Mouse (Mus musculus): ENCODE measurements around the gene Nxnl1. TPM values are rescaled to one million over a fixed set of nuclear protein-coding genes. Genes with fewer than 3 reads are reported as not detected.

The Nxnl1 gene
- polyA plus RNA-seq, 1 experiment from 2014 or later, result not detected

- H3K9me3 ChIP-seq, result no peaks in the 10 kb centered on the region
- ATAC-seq (ENCODE audit: insufficient number of reproducible peaks, insufficient read depth, low FRiP score, low TSS enrichment, low read depth), result no peak
- H3K36me3 ChIP-seq, result peaks cover 14% of the 10 kb centered on the region
- no peak overlapping the region for H3K9ac ChIP-seq (replicated peaks)
- H3K4me3 ChIP-seq (replicated peaks), result no peak overlapping the region
- peaks cover 24% of the 10 kb centered on the region for H3K27me3 ChIP-seq
- H3K4me1 ChIP-seq (replicated peaks), result peaks cover 22% of the 10 kb centered on the region
- 82% methylated on average over 4 of the region's 4 CpGs for WGBS
- H3K27ac ChIP-seq, result no peak overlapping the region
- H3K4me2 ChIP-seq, result no peak overlapping the region
These were observed 30.4 kb upstream of the Nxnl1 start for GRCm38 (mm10) chr8:71596798-71597197.

GRCm38 (mm10) chr8:71596384-71596783, 30.0 kb upstream of the Nxnl1 start:
- Histone ChIP-seq H3K27ac (no peak overlapping the region), H3K4me2 (no peak overlapping the region), H3K9me3 (no peaks in the 10 kb centered on the region), H3K36me3 (peaks cover 14% of the 10 kb centered on the region), H3K27me3 (peaks cover 20% of the 10 kb centered on the region), H3K9ac (replicated peaks) (no peak overlapping the region), H3K4me3 (replicated peaks) (no peak overlapping the region), H3K4me1 (replicated peaks) (peaks cover 22% of the 10 kb centered on the region)
- no peak for ATAC-seq (ENCODE audit: insufficient number of reproducible peaks, insufficient read depth, low FRiP score, low TSS enrichment, low read depth)
- 56% methylated on average over 6 of the region's 6 CpGs for WGBS

GRCm38 (mm10) chr8:71595862-71596261, 29.5 kb upstream of the Nxnl1 start:
- no peak for ATAC-seq (ENCODE audit: insufficient number of reproducible peaks, insufficient read depth, low FRiP score, low TSS enrichment, low read depth)
- Histone ChIP-seq H3K4me2 (0 out of 2 replicates have a peak overlapping the region, but pooled peaks have one; percentile 15), H3K27ac (no peak overlapping the region), H3K4me1 (replicated peaks) (peaks cover 28% of the 10 kb centered on the region), H3K9me3 (no peaks in the 10 kb centered on the region), H3K36me3 (peaks cover 14% of the 10 kb centered on the region), H3K9ac (replicated peaks) (no peak overlapping the region), H3K27me3 (peaks cover 18% of the 10 kb centered on the region), H3K4me3 (replicated peaks) (no peak overlapping the region)
- 8% methylated on average over 27 of the region's 27 CpGs for WGBS

DNA sequence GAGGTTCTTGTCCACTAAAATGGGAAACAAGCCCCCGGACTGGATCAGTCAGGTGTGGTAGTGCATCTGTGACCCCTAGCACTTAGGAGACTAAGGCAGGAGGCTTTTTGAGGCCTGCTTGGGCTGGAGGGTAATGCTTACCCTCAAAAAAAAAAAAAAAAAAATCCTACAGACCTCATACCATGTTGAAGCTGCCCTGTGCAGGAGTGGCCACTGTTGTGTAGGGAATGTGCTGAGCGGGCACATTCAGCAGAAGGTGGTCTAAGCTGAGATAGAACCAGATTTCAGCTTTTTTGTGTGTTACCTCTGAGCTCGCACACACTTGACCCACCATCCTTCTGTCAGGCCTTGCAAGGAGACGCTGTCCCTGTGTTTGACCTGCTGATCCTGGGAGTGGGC, 27.9 kb upstream of the Nxnl1 start:
- H3K4me3 ChIP-seq (replicated peaks), result no peak overlapping the region
- H3K27ac ChIP-seq, result no peak overlapping the region
- no peak for ATAC-seq (ENCODE audit: insufficient number of reproducible peaks, insufficient read depth, low FRiP score, low TSS enrichment, low read depth)
- no peaks in the 10 kb centered on the region for H3K9me3 ChIP-seq
- WGBS, result 93% methylated on average over 4 of the region's 4 CpGs
- peaks cover 12% of the 10 kb centered on the region for H3K36me3 ChIP-seq
- no peak overlapping the region for H3K9ac ChIP-seq (replicated peaks)
- H3K4me1 ChIP-seq (replicated peaks), result peaks cover 30% of the 10 kb centered on the region
- H3K4me2 ChIP-seq, result no peak overlapping the region
- H3K27me3 ChIP-seq, result peaks cover 9% of the 10 kb centered on the region; the same call in 1 of the 2 replicates

GRCm38 (mm10) chr8:71593556-71594323, 27.3 kb upstream of the Nxnl1 start:
- Histone ChIP-seq H3K9ac (replicated peaks) (no peak overlapping the region), H3K4me3 (replicated peaks) (peak overlapping the region; percentile 88; the same call in 1 of the 2 replicates), H3K27me3 (peaks cover 9% of the 10 kb centered on the region; the same call in 1 of the 2 replicates), H3K27ac (no peak overlapping the region), H3K9me3 (no peaks in the 10 kb centered on the region), H3K4me2 (0 out of 2 replicates have a peak overlapping the region, but pooled peaks have one; percentile 94), H3K36me3 (peaks cover 7% of the 10 kb centered on the region), H3K4me1 (replicated peaks) (peaks cover 30% of the 10 kb centered on the region)
- no peak for ATAC-seq (ENCODE audit: insufficient number of reproducible peaks, insufficient read depth, low FRiP score, low TSS enrichment, low read depth)
- WGBS, result 96% methylated on average over 8 of the region's 8 CpGs

- peaks cover 7% of the 10 kb centered on the region for H3K36me3 ChIP-seq
- peak overlapping the region; percentile 98 for H3K27ac ChIP-seq
- peak; percentile 28 for ATAC-seq (ENCODE audit: insufficient number of reproducible peaks, insufficient read depth, low FRiP score, low TSS enrichment, low read depth)
These were observed 26.2 kb upstream of the Nxnl1 start for GRCm38 (mm10) chr8:71592374-71593170.

GRCm38 (mm10) chr8:71591471-71592373, 25.3 kb upstream of the Nxnl1 start, which contains the start of gene Pgls:
Gene Pgls (plus strand): TSS chr8:71592176.
- H3K36me3 ChIP-seq, result peaks cover 11% of the 10 kb centered on the region
- under 1% methylated on average over 70 of the region's 71 CpGs for WGBS
- peak; percentile 77 for ATAC-seq (ENCODE audit: insufficient number of reproducible peaks, insufficient read depth, low FRiP score, low TSS enrichment, low read depth)
- peaks cover 9% of the 10 kb centered on the region; the same call in 1 of the 2 replicates for H3K27me3 ChIP-seq
- peak within 1 kb of the TSS; percentile 94 for H3K4me2 ChIP-seq
- H3K9me3 ChIP-seq, result no peaks in the 10 kb centered on the region
- peak within 1 kb of the TSS; percentile 98 for H3K27ac ChIP-seq
- H3K9ac ChIP-seq (replicated peaks), result peak within 1 kb of the TSS; percentile 94
- H3K4me1 ChIP-seq (replicated peaks), result peaks cover 30% of the 10 kb centered on the region
- peak within 1 kb of the TSS; percentile 88 for H3K4me3 ChIP-seq (replicated peaks)

More at GRCm38 (mm10) chr8:71592374-71593170, 26.2 kb upstream of the Nxnl1 start:
- Histone ChIP-seq H3K27me3 (peaks cover 9% of the 10 kb centered on the region; the same call in 1 of the 2 replicates), H3K4me3 (replicated peaks) (peak overlapping the region; percentile 88), H3K9me3 (no peaks in the 10 kb centered on the region), H3K9ac (replicated peaks) (peak overlapping the region; percentile 94), H3K4me1 (replicated peaks) (peaks cover 30% of the 10 kb centered on the region), H3K4me2 (peak overlapping the region; percentile 94)
- 5% methylated on average over 60 of the region's 60 CpGs for WGBS

DNA sequence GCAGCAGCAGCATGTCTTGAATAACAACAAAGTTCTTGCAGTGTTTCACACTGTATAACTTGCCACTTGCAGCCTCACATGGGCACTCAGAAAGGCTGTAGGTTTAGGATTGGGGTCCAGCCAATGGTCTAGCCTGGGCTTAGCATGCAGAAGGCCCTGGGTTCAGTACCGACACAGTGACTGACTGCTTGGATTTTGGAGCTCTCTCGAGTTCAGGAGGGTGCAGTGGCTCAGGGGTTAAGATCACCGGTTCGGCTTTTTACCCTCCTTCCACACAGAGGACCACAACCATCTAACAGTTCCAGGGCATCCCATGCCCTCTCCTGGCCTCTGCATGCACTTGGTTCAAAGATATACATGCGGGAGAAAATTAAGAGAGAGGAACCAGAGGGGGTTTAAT, 24.6 kb upstream of the Nxnl1 start:
- Histone ChIP-seq H3K27me3 (peaks cover 9% of the 10 kb centered on the region; the same call in 1 of the 2 replicates), H3K36me3 (peaks cover 16% of the 10 kb centered on the region), H3K4me1 (replicated peaks) (peaks cover 26% of the 10 kb centered on the region), H3K4me2 (peak overlapping the region; percentile 94), H3K27ac (no peak overlapping the region), H3K9ac (replicated peaks) (peak overlapping the region; percentile 94), H3K4me3 (replicated peaks) (peak overlapping the region; percentile 88), H3K9me3 (no peaks in the 10 kb centered on the region)
- no peak for ATAC-seq (ENCODE audit: insufficient number of reproducible peaks, insufficient read depth, low FRiP score, low TSS enrichment, low read depth)
- 30% methylated on average over 5 of the region's 5 CpGs for WGBS

DNA sequence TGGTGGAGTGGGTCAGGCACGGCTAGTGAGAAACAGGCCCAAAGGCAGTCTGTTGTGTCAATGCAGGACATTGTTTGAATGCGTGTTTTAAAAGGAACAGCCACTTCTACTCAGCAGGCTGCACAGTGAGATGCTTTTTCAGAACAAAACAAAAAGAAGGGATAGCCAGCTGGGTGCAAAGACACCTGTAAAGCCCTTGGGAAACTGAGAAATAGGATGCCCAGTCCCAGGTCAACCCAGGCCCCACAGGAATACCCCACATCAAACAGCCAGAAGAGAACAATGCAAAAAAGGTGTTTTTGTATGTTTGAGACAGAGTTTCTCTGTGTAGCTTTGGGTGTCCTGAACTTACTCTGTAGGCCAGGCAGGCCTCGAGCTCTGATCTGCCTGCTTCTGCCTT, 22.4 kb upstream of the Nxnl1 start:
- H3K4me2 ChIP-seq, result no peak overlapping the region
- no peak overlapping the region for H3K27ac ChIP-seq
- H3K36me3 ChIP-seq, result peaks cover 31% of the 10 kb centered on the region
- H3K4me3 ChIP-seq (replicated peaks), result no peak overlapping the region
- no peaks in the 10 kb centered on the region for H3K9me3 ChIP-seq
- H3K4me1 ChIP-seq (replicated peaks), result peaks cover 20% of the 10 kb centered on the region
- H3K27me3 ChIP-seq, result peaks cover 9% of the 10 kb centered on the region; the same call in 1 of the 2 replicates
- ATAC-seq (ENCODE audit: insufficient number of reproducible peaks, insufficient read depth, low FRiP score, low TSS enrichment, low read depth), result no peak
- H3K9ac ChIP-seq (replicated peaks), result no peak overlapping the region
- WGBS, result 79% methylated on average over 3 of the region's 3 CpGs

GRCm38 (mm10) chr8:71586891-71587290, 20.5 kb upstream of the Nxnl1 start:
- Histone ChIP-seq H3K4me3 (replicated peaks) (no peak overlapping the region), H3K27me3 (peaks cover 9% of the 10 kb centered on the region; the same call in 1 of the 2 replicates), H3K27ac (no peak overlapping the region), H3K9ac (replicated peaks) (no peak overlapping the region), H3K4me1 (replicated peaks) (peaks cover 8% of the 10 kb centered on the region), H3K9me3 (no peaks in the 10 kb centered on the region), H3K36me3 (peaks cover 40% of the 10 kb centered on the region), H3K4me2 (no peak overlapping the region)
- ATAC-seq (ENCODE audit: insufficient number of reproducible peaks, insufficient read depth, low FRiP score, low TSS enrichment, low read depth), result no peak
- 81% methylated on average over 2 of the region's 2 CpGs for WGBS

Data from limb, embryonic 12.5 days (tissue).